Mouse (Mus musculus) ovary, postnatal 10 days (tissue): Measurements from ENCODE around the gene Rgs12.

Source experiments
- DNase-seq: peaks from one replicate; pipeline ENCODE4 v3.0.0; 2022; ENCODE audit warnings: low spot score

Gene Rgs12

DNA sequence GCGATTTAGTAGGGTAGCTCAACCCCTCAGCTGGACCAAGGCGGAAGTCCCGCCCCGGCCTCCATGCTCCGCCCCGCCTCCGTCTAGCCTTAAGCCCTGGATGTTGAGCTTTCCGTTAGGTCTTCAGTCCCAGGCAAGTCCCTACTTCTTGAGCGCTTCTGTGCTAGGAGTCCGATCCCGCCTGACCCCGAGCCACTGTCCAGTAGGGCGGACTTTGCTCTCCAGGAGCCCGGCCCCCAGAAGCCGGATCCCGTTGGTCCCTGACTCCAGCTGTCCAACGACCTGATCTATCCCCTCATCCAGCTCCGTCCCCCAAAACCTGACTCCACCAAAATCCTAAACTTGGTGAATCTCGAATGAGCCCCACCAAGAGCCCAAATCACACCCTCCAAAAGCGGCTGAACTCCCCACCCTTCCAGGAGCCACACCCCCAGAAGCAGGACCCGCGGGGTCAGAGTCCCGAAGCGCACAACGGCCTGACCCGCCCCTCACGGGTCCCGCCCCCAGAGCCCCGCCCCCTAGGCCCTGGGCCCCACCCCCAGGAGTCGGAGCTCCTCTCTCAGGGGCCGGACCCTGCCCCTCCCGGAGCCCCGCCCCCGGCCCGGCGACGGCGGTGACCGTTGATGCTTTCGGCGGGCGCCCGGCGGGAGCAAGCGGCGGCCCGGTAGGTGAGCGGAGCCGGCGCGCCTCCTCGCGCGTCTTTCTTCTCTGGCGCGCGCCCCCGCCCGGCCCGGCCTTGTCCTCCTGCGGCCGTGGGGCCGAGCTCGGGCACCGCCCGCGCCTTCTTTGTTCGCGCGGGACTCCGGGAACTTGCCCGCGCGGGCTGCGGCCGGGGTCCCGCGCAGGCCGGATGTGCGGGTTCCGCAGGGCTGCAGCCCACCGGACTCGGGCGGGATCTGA is at the start of gene Rgs12:
TSS of gene Rgs12 (plus strand) at position 585 of the 900 bp plus-strand sequence.
- DNase-seq = peak; percentile 60

GRCm38 (mm10) chr5:34899787-34900469 is 49.3 kb upstream of the Rgs12 start:
- no peak for DNase-seq

- no peak for DNase-seq
Measured at GRCm38 (mm10) chr5:34902371-34902770, 46.9 kb upstream of the Rgs12 start.

DNA sequence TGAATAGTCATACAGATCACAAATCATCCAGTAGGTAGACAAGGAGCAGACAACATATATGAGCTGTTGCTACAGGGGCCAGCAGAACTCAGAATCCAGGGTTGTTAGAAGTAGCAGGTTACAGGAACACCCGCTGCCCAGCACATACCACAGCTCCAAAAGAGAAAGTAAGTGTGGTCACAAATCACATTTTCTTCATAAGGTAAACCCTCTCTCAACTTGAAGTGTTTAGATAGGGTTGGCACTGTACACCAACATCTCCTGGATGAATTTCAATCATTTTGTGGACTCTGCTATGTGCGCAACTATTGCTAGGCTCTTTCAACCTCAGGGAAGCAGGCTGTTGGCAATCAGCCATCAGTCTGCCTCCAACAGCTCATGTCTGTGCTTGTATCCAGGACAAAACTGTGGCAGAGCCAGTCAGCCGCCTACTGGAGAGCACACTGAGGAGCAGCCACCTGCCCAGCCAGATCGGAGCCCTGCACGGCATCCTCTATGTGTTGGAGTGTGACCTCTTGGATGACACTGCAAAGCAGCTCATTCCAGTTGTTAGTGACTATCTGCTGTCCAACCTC is 46.3 kb upstream of the Rgs12 start:
- no peak for DNase-seq

DNA sequence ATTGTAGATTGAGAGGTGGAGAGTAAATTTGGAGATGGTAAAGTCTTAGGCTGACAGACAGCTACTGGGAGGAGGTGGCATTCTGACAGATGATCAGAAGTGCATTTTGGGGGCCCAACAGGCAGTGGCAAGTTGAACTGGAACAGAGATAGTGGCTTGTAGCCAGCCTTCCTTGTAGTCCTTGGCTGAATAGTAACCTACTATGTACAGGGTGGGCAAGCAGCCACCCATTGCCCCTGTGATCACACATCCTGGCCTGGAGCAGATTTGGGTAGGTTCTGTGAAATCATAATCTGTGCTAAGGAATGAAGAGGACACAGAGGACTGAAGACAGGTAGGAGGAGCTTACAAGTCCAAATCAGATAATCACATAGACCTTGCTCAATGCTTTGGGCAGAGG is 44.8 kb upstream of the Rgs12 start:
- no peak for DNase-seq

- DNase-seq = no peak
Measured at GRCm38 (mm10) chr5:34907230-34907629, 42.0 kb upstream of the Rgs12 start.

GRCm38 (mm10) chr5:34907910-34908725 is 41.1 kb upstream of the Rgs12 start, which contains the start of gene Msantd1:
Gene Msantd1 (plus strand): TSS chr5:34908012.
- DNase-seq = no peak

DNA sequence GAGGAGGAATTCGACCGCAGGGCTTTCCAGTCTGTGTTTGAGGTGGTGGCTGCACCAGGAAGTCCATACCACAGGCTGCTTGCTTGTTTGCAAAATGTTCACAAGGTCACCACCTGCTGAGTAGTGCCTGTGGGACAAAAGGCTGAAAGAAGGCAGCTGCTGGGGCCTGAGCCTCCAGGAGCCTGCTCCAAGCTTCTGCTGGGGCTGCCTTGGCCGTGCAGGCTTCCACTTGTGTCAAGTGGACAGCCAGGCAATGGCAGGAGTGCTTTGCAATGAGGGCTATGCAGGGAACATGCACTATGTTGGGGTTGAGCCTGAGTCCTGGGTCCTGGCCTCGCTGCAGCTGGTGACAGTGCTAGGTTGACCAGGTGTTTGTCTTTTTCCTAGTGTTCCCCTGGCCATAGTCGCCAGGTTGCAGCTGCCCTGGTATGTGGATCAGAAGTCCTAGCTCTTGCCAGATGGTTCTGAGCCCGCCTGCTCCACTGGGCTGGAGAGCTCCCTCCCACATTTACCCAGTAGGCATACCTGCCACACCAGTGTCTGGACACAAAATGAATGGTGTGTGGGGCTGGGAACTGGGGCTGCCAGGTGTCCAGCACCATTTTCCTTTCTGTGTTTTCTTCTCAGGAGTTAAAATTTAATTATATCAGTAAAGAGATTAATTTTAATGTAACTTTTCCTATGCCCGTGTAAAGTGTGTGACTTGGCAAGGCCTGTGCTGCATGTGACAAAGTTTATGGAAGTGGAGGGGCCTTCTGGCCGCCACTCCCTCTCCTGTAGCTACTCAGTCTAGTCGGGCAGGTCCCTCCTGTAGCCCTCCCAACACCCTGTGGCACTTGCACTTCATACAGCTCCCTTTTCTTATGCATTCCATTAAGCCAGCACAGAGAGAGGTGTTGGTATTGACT is 40.3 kb upstream of the Rgs12 start:
- no peak for DNase-seq

GRCm38 (mm10) chr5:34909634-34910503 is 39.4 kb upstream of the Rgs12 start:
- no peak for DNase-seq

GRCm38 (mm10) chr5:34910504-34910815 is 38.8 kb upstream of the Rgs12 start:
- DNase-seq = no peak

GRCm38 (mm10) chr5:34915801-34916200 is 33.4 kb upstream of the Rgs12 start:
- peak; percentile 50 for DNase-seq

- DNase-seq = no peak
Measured at GRCm38 (mm10) chr5:34917234-34917655, 32.0 kb upstream of the Rgs12 start.

DNA sequence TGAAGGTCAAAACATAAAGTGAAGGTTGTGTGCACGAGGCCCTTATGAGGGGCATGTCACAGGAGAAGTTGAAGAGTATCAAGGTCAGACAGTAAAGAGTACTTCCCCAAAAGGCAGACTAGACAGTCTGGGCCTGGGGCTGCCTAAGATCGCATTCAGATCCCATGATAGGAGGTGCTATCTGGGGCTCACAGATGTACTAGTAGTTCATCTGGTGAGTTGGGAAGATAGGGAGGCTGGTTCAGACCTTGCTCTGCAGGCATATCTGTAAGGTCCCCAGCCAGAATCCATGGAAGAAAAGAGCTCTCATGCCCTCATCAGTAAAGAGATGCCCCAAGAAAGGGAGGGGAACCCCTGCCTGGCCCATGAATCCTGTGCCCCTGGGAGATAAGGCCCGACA is 30.5 kb upstream of the Rgs12 start:
- no peak for DNase-seq

GRCm38 (mm10) chr5:34922531-34922930 is 26.7 kb upstream of the Rgs12 start:
- no peak for DNase-seq

DNA sequence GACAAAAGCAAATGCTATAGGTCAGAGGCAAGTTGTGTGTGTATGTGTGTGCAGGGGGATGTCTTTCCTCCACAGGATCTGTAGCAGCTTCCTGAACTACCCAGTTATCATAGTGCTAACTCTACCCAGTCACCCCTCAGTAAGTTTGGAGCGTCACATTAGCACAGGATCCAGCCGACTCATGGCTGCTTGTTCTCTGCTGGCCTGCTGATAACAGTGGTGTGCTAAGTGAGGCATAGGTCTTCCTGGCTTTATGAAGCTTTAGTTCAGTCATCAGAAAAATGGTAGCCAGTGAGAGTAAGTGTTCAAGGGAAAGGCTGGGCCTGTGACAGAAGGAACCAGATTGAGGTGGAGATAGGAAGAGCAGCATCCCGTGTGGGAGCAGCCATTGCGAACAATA is 25.3 kb upstream of the Rgs12 start:
- no peak for DNase-seq

- DNase-seq = no peak
Measured at GRCm38 (mm10) chr5:34924519-34924918, 24.7 kb upstream of the Rgs12 start.

DNA sequence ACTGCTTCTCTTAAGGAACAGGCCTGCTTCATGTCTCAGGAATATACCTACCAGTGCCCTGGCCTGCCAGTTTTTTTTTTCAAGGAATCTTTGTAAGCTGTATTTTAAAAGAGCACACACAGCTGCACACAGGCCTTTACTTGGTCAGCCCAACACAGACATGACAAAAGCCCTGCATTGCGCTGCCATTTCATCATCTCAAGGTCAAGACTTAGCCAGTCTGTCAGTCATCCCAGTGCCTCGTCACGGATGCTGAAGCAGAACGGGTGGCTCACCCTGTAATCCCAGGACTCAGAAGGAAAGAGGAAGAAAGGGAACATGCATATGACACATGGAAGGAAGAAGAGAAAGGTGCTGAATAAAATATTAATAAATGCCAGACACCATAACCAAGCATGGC is 21.6 kb upstream of the Rgs12 start:
- no peak for DNase-seq

- no peak for DNase-seq
Measured at GRCm38 (mm10) chr5:34930151-34930975, 18.9 kb upstream of the Rgs12 start.

GRCm38 (mm10) chr5:34931091-34931490 is 18.2 kb upstream of the Rgs12 start:
- DNase-seq = no peak
